Mouse (Mus musculus) liver, adult 2 months (tissue): ENCODE measurements around the gene Tedc2.

Source experiments
- CTCF ChIP-seq: fragments of 200-500 bp; IDR thresholded peaks from 2 replicates; pipeline ENCODE4 v1.5.1; 2011; ENCODE audit warnings: low read depth, low read length, control low read depth
- POLR2A ChIP-seq: fragments of 200-500 bp; IDR thresholded peaks from 2 replicates; pipeline ENCODE4 v1.6.1; 2011; ENCODE audit warnings: low read length, control low read depth; ENCODE audit not compliant: insufficient read depth; ENCODE audit errors: extremely low read depth

DNA sequence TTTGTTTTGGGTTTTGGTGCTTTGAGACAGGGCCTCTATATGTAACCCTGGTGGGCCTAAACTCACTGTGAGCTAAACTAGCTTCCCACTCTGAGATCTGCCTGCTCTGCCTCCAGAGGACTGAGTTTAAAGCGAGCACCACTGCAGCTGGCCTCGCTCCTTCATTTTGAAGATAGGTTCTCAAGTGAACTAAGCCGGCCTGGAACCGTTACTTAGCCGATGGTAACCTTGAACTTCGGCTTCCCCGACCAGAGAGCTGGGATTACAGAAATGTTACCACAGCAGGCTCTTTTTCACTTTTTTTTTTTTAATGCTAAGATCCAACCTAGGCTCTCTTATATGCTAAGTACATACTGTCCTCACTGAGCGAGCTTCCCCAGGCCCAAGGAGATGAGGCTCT is 27.4 kb downstream of the Tedc2 start:
- no peak for TF ChIP-seq POLR2A
- no peak for TF ChIP-seq CTCF
